Mouse (Mus musculus) forebrain, embryonic 15.5 days (tissue): Measurements from ENCODE around the gene Zranb1. TPM values are rescaled to one million over a fixed set of nuclear protein-coding genes. Genes with fewer than 3 reads are reported as not detected.

Source experiments
- ATAC-seq: fragments of 200-750 bp; cut with Nextera tagmentation; replicated peaks from 2 replicates; pipeline ENCODE4 v1.8.0; 2017; ENCODE audit warnings: mild to moderate bottlenecking, moderate TSS enrichment, moderate library complexity
- H3K27ac ChIP-seq: fragments of 300-500 bp; sonication (generic); replicated peaks from 2 replicates; pipeline ENCODE4 v1.5.1; 2015; ENCODE audit warnings: mild to moderate bottlenecking, inconsistent platforms
- H3K27me3 ChIP-seq: fragments of 300-500 bp; sonication (generic); 2 replicates; pipeline ENCODE4 v1.6.1; 2015; ENCODE audit warnings: inconsistent platforms
- H3K36me3 ChIP-seq: fragments of 300-500 bp; sonication (generic); 2 replicates; pipeline ENCODE4 v1.6.1; 2015; ENCODE audit warnings: mild to moderate bottlenecking, inconsistent platforms
- H3K4me1 ChIP-seq: fragments of 300-500 bp; sonication (generic); 2 replicates; pipeline ENCODE4 v1.6.1; 2015; ENCODE audit warnings: inconsistent platforms
- H3K4me2 ChIP-seq: fragments of 300-500 bp; sonication (generic); replicated peaks from 2 replicates; pipeline ENCODE4 v1.6.1; 2015; ENCODE audit warnings: mild to moderate bottlenecking, inconsistent platforms
- H3K4me3 ChIP-seq: fragments of 300-500 bp; sonication (generic); 2 replicates; pipeline ENCODE4 v1.5.1; 2015; ENCODE audit warnings: mild to moderate bottlenecking, inconsistent platforms
- H3K9ac ChIP-seq: fragments of 300-500 bp; sonication (generic); replicated peaks from 2 replicates; pipeline ENCODE4 v1.6.1; 2015; ENCODE audit warnings: mild to moderate bottlenecking, inconsistent platforms
- H3K9me3 ChIP-seq: fragments of 300-500 bp; sonication (generic); 2 replicates; pipeline ENCODE4 v1.6.1; 2016; ENCODE audit warnings: inconsistent platforms
- WGBS: fragments of 180-500 bp; shearing (Covaris S2); methylation state at CpG from one replicate; pipeline ENCODE4 v1.1.7; 2015; ENCODE audit warnings: mixed read lengths; 5-methylcytosine and 5-hydroxymethylcytosine counted together
- polyA plus RNA-seq: library from polyadenylated mRNA; unstranded; fragments of >200 nt; fragmentation: Nextera tagmentation; extraction: Ambion mirVana; gene quantifications from 2 replicates; pipeline ENCODE4 v1.2.1, GENCODE M21; 2015

The Zranb1 gene
- 24.6 and 25.5 TPM in 2 replicates for polyA plus RNA-seq

GRCm38 (mm10) chr7:132930850-132931559, at the start of gene Zranb1:
Gene Zranb1 (plus strand): TSS chr7:132931142.
- peak within 1 kb of the TSS; percentile 59 for H3K4me2 ChIP-seq
- no peaks in the 10 kb centered on the region for H3K27me3 ChIP-seq
- H3K9me3 ChIP-seq: no peaks in the 10 kb centered on the region
- H3K4me3 ChIP-seq: peak within 1 kb of the TSS; percentile 78
- WGBS: under 1% methylated on average over 76 of the region's 93 CpGs
- no peaks in the 10 kb centered on the region for H3K36me3 ChIP-seq
- peaks cover 24% of the 10 kb centered on the region for H3K4me1 ChIP-seq
- peak; percentile 100 for ATAC-seq
- H3K27ac ChIP-seq: peak within 1 kb of the TSS; percentile 98
- H3K9ac ChIP-seq: peak within 1 kb of the TSS; percentile 85

GRCm38 (mm10) chr7:132882343-132882742, 48.6 kb upstream of the Zranb1 start:
- Histone ChIP-seq H3K9me3 (no peaks in the 10 kb centered on the region), H3K4me2 (no peak overlapping the region), H3K36me3 (peaks cover 66% of the 10 kb centered on the region), H3K9ac (no peak overlapping the region), H3K27me3 (no peaks in the 10 kb centered on the region), H3K4me1 (no peaks in the 10 kb centered on the region), H3K27ac (no peak overlapping the region), H3K4me3 (no peak overlapping the region)
- no peak for ATAC-seq
- 69% methylated on average over 2 of the region's 2 CpGs for WGBS

- no peak overlapping the region for H3K4me2 ChIP-seq
- H3K9ac ChIP-seq: no peak overlapping the region
- no peak overlapping the region for H3K4me3 ChIP-seq
- H3K4me1 ChIP-seq: no peaks in the 10 kb centered on the region
- no peaks in the 10 kb centered on the region for H3K9me3 ChIP-seq
- WGBS: 93% methylated on average over 7 of the region's 7 CpGs
- no peak overlapping the region for H3K27ac ChIP-seq
- no peak for ATAC-seq
- H3K36me3 ChIP-seq: peaks cover 52% of the 10 kb centered on the region
- H3K27me3 ChIP-seq: no peaks in the 10 kb centered on the region
Observed at GRCm38 (mm10) chr7:132884031-132884430, 46.9 kb upstream of the Zranb1 start.

DNA sequence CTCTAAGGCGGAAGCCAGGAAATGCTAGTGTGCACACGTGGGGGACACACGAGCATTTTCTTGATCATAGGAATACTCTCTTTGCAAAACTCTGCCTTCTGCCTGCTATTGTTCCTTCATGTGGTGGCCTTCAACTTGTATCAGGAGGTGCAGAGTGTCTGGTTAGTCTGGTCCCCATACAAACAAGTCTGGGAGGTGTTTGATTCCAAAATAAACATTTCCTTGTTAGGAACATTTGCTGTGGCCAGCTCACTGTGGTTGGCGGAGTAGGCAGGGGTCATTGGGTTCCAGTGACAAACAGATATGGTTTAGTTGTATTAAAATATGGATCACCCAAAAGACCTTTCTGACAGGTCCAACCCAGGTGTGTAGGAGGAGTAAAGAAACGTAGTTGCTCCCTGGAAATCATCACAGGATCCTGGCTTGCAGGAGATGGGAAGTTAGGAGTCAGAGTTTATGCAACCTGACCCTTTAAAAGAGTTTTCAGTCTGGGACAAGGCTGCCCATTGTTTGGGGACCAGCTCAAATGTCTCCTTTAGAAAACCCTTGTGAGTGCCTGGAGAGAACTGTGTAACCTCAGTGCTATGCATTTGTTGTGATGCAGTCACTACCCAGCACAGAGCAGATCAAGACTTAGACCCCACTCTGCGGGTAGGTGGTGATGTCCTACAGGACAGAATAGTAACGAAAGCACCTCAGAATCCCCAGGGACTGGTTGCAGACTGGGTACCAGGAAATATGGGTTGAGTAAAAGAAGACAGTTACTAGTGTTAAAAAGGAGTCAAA, 43.7 kb upstream of the Zranb1 start:
- Histone ChIP-seq H3K36me3 (peaks cover 25% of the 10 kb centered on the region), H3K4me1 (no peaks in the 10 kb centered on the region), H3K9me3 (no peaks in the 10 kb centered on the region), H3K27me3 (no peaks in the 10 kb centered on the region), H3K9ac (no peak overlapping the region), H3K4me3 (no peak overlapping the region), H3K27ac (no peak overlapping the region), H3K4me2 (no peak overlapping the region)
- no peak for ATAC-seq
- 75% methylated on average over 7 of the region's 7 CpGs for WGBS

DNA sequence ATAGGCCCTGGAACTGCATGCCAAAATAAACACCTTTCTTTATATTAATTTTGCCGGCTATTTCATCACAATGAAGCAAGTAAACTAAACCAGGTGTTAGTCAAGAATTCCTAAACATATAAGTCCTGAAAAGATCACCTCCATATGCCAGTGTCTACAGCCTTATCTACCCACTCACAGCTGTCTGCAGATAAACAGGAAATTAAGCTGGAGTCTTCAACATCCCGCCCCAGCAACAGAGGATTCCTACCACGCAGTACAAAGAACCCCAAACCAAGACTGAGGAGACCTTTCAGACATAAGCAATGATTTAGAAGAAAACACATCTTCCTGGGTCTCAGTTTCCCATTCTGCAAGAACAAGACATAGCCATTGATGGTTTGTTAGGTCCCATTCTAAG, 42.9 kb upstream of the Zranb1 start:
- no peak overlapping the region for H3K9ac ChIP-seq
- H3K4me3 ChIP-seq: no peak overlapping the region
- H3K9me3 ChIP-seq: no peaks in the 10 kb centered on the region
- H3K27me3 ChIP-seq: no peaks in the 10 kb centered on the region
- no peak overlapping the region for H3K4me2 ChIP-seq
- H3K4me1 ChIP-seq: no peaks in the 10 kb centered on the region
- peaks cover 17% of the 10 kb centered on the region for H3K36me3 ChIP-seq
- no peak for ATAC-seq
- WGBS: 92% methylated on average over 3 of the region's 3 CpGs
- no peak overlapping the region for H3K27ac ChIP-seq

- Histone ChIP-seq H3K9ac (no peak overlapping the region), H3K36me3 (peaks cover 11% of the 10 kb centered on the region), H3K27me3 (no peaks in the 10 kb centered on the region), H3K9me3 (no peaks in the 10 kb centered on the region), H3K4me1 (no peaks in the 10 kb centered on the region), H3K4me2 (no peak overlapping the region), H3K4me3 (no peak overlapping the region), H3K27ac (no peak overlapping the region)
- ATAC-seq: no peak
- WGBS: 69% methylated on average over 4 of the region's 4 CpGs
Observed at GRCm38 (mm10) chr7:132888518-132889249, 42.3 kb upstream of the Zranb1 start.

DNA sequence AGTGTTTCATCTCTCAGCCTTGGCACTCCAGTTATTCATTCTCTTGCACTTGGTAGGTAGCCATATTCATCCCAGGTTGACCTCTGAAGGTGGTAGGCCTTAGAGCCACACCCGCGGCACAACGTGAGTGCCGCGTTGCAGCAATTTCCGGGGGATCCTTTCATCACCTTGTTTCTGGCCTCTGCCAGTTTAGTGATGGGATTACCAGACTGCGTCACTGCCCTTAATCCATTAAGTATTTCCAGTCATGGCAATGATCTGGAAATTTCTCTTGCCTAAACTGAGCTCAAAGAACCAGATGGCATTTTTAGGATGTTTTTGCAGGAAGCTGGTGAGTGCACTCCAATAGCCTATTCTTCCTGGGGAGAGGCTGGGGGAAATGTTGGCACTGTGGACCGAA, 41.3 kb upstream of the Zranb1 start:
- Histone ChIP-seq H3K27ac (no peak overlapping the region), H3K4me2 (no peak overlapping the region), H3K36me3 (peaks cover under 1% of the 10 kb centered on the region; the same call in 1 of the 2 replicates), H3K9me3 (no peaks in the 10 kb centered on the region), H3K9ac (no peak overlapping the region), H3K27me3 (no peaks in the 10 kb centered on the region), H3K4me3 (no peak overlapping the region), H3K4me1 (no peaks in the 10 kb centered on the region)
- ATAC-seq: no peak
- 92% methylated on average over 8 of the region's 8 CpGs for WGBS

GRCm38 (mm10) chr7:132890201-132890600, 40.7 kb upstream of the Zranb1 start:
- ATAC-seq: no peak
- Histone ChIP-seq H3K9me3 (no peaks in the 10 kb centered on the region), H3K27me3 (no peaks in the 10 kb centered on the region), H3K27ac (no peak overlapping the region), H3K36me3 (no peaks in the 10 kb centered on the region), H3K4me1 (no peaks in the 10 kb centered on the region), H3K9ac (no peak overlapping the region), H3K4me3 (no peak overlapping the region), H3K4me2 (no peak overlapping the region)
- WGBS: 87% methylated on average over 5 of the region's 5 CpGs

GRCm38 (mm10) chr7:132891561-132892310, 39.2 kb upstream of the Zranb1 start:
- no peak for ATAC-seq
- no peak overlapping the region for H3K4me3 ChIP-seq
- 87% methylated on average over 5 of the region's 5 CpGs for WGBS
- no peak overlapping the region for H3K9ac ChIP-seq
- H3K27me3 ChIP-seq: no peaks in the 10 kb centered on the region
- H3K9me3 ChIP-seq: no peaks in the 10 kb centered on the region
- no peaks in the 10 kb centered on the region for H3K36me3 ChIP-seq
- no peak overlapping the region for H3K4me2 ChIP-seq
- H3K27ac ChIP-seq: no peak overlapping the region
- no peaks in the 10 kb centered on the region for H3K4me1 ChIP-seq

- Histone ChIP-seq H3K9me3 (no peaks in the 10 kb centered on the region), H3K4me1 (no peaks in the 10 kb centered on the region), H3K36me3 (no peaks in the 10 kb centered on the region), H3K9ac (no peak overlapping the region), H3K27ac (no peak overlapping the region), H3K4me2 (no peak overlapping the region), H3K27me3 (no peaks in the 10 kb centered on the region), H3K4me3 (no peak overlapping the region)
- 68% methylated on average over 4 of the region's 4 CpGs for WGBS
- ATAC-seq: no peak
Observed at GRCm38 (mm10) chr7:132892311-132892661, 38.7 kb upstream of the Zranb1 start.

DNA sequence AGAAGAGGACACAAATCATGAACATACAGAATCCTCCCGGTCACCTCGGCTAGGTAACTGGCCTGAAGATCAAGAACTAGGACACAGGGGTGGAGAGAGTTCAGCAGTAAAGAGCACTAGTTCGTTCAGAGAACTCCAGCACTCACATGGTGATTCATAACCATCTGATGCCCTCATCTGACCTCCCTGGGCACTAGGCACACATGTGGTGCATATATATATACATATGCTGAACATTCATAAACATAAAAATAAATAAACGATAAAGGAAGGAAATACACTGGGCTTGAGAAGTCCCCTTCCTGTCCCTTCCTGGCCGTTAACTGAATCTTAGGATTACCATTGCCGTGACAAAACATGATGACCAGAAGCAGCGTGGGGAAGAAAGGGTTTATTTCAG, 38.1 kb upstream of the Zranb1 start:
- 88% methylated on average over 7 of the region's 7 CpGs for WGBS
- Histone ChIP-seq H3K4me1 (no peaks in the 10 kb centered on the region), H3K36me3 (no peaks in the 10 kb centered on the region), H3K9ac (no peak overlapping the region), H3K27ac (no peak overlapping the region), H3K27me3 (no peaks in the 10 kb centered on the region), H3K4me2 (no peak overlapping the region), H3K4me3 (no peak overlapping the region), H3K9me3 (no peaks in the 10 kb centered on the region)
- no peak for ATAC-seq
